Mouse (Mus musculus) CH12.LX (cell line): ENCODE measurements around the gene E030018B13Rik. TPM values are rescaled to one million over a fixed set of nuclear protein-coding genes. Genes with fewer than 3 reads are reported as not detected.

Experiments
- DNase-seq: peaks from one replicate; pipeline ENCODE4 v3.0.0-alpha.2; 2013; ENCODE audit errors: extremely low read depth
- H3K27ac ChIP-seq: 2 replicates; pipeline ENCODE4 v1.5.1; 2012; ENCODE audit warnings: low read depth, mild to moderate bottlenecking, control low read depth, moderate library complexity; ENCODE audit not compliant: insufficient read depth
- H3K27me3 ChIP-seq: replicated peaks from 2 replicates; pipeline ENCODE3; 2012; ENCODE audit warnings: inconsistent platforms
- H3K36me3 ChIP-seq, 2 experiments: replicated peaks in 1 of 2; 2 replicates each; pipeline versions ENCODE3 to v1.6.1; 2012; ENCODE audit warnings: inconsistent platforms in 1 of 2, low read length in 1 of 2, mild to moderate bottlenecking in 1 of 2, mixed read lengths in 1 of 2, moderate library complexity in 1 of 2; ENCODE audit not compliant: control insufficient read depth in 1 of 2, insufficient read depth in 1 of 2
- H3K4me1 ChIP-seq, 2 experiments: 2 replicates each; pipeline ENCODE4 v1.6.1; 2012; ENCODE audit warnings: inconsistent platforms in 1 of 2, moderate library complexity in 1 of 2; ENCODE audit not compliant: insufficient read depth in 2 of 2, control insufficient read depth in 1 of 2
- H3K4me2 ChIP-seq: 2 replicates; pipeline ENCODE4 v1.6.1; 2012; ENCODE audit warnings: low read depth, mild to moderate bottlenecking, control low read depth; ENCODE audit not compliant: poor library complexity, insufficient read depth, severe bottlenecking
- H3K4me3 ChIP-seq, 3 experiments: fragments of 150-350 bp in 1 of 3; sonication (generic) in 1 of 3; replicated peaks in 1 of 3; 2 replicates each; pipeline versions ENCODE3 to v1.5.1; 2011 to 2012; ENCODE audit warnings: low read depth in 2 of 3, low read length in 2 of 3, mild to moderate bottlenecking in 2 of 3, moderate library complexity in 2 of 3, control low read depth in 1 of 3, improper control_type of control experiment in 1 of 3, inconsistent platforms in 1 of 3, mixed read lengths in 1 of 3; ENCODE audit not compliant: poor library complexity in 1 of 3
- H3K79me2 ChIP-seq: replicated peaks from 2 replicates; pipeline ENCODE4 v1.6.1; 2012; ENCODE audit warnings: mild to moderate bottlenecking, moderate library complexity; ENCODE audit not compliant: control insufficient read depth, poor library complexity, insufficient read depth, severe bottlenecking; ENCODE audit errors: extremely low read depth
- H3K9ac ChIP-seq: 2 replicates; pipeline ENCODE4 v1.6.1; 2012; ENCODE audit warnings: low read depth, mild to moderate bottlenecking, control low read depth, moderate library complexity; ENCODE audit not compliant: insufficient read depth
- H3K9me3 ChIP-seq: replicated peaks from 2 replicates; pipeline ENCODE3; 2012; ENCODE audit warnings: low read length, inconsistent platforms, mixed read lengths
- BHLHE40 ChIP-seq: IDR thresholded peaks from 2 replicates; pipeline ENCODE4 v1.6.1; 2011; ENCODE audit warnings: mild to moderate bottlenecking, low read depth, low read length, improper control_type of control experiment
- CHD1 ChIP-seq: IDR thresholded peaks from 2 replicates; pipeline ENCODE4 v1.6.1; 2012; ENCODE audit warnings: low read depth, low read length, improper control_type of control experiment, inconsistent platforms
- CHD2 ChIP-seq: IDR thresholded peaks from 2 replicates; pipeline ENCODE4 v1.6.1; 2011; ENCODE audit warnings: low read length, improper control_type of control experiment
- CTCF ChIP-seq, 2 experiments: IDR thresholded peaks in 1 of 2; conservative IDR thresholded peaks in 1 of 2; 2 replicates each; pipeline ENCODE4 v1.5.1; 2011 to 2012; ENCODE audit warnings: low read depth in 2 of 2, low read length in 2 of 2, improper control_type of control experiment in 1 of 2, inconsistent platforms in 1 of 2, mild to moderate bottlenecking in 1 of 2, moderate library complexity in 1 of 2
- EP300 ChIP-seq: IDR thresholded peaks from 2 replicates; pipeline ENCODE4 v1.6.1; 2011; ENCODE audit warnings: low read length, improper control_type of control experiment
- ETS1 ChIP-seq: conservative IDR thresholded peaks from 2 replicates; pipeline ENCODE4 v1.6.1; 2012; ENCODE audit warnings: low read depth, mild to moderate bottlenecking, inconsistent platforms, low read length, improper control_type of control experiment, moderate library complexity
- IRF4 ChIP-seq: IDR thresholded peaks from 2 replicates; pipeline ENCODE4 v1.6.1; 2014; ENCODE audit warnings: low read depth, mild to moderate bottlenecking, inconsistent platforms, low read length, improper control_type of control experiment
- MAX ChIP-seq: IDR thresholded peaks from 2 replicates; pipeline ENCODE4 v1.6.1; 2011; ENCODE audit warnings: low read length, improper control_type of control experiment
- MEF2A ChIP-seq: IDR thresholded peaks from 2 replicates; pipeline ENCODE4 v1.6.1; 2014; ENCODE audit warnings: low read depth, mild to moderate bottlenecking, inconsistent platforms, low read length, improper control_type of control experiment, borderline replicate concordance
- NELFE ChIP-seq: IDR thresholded peaks from 2 replicates; pipeline ENCODE4 v1.6.1; 2011; ENCODE audit warnings: low read depth, low read length, improper control_type of control experiment
- POLR2A ChIP-seq: IDR thresholded peaks from 2 replicates; pipeline ENCODE4 v1.6.1; 2011; ENCODE audit warnings: low read depth, mild to moderate bottlenecking, improper control_type of control experiment, low read length
- RAD21 ChIP-seq: IDR thresholded peaks from 2 replicates; pipeline ENCODE4 v1.6.1; 2011; ENCODE audit warnings: low read depth, mild to moderate bottlenecking, low read length, improper control_type of control experiment, moderate library complexity
- SMC3 ChIP-seq: IDR thresholded peaks from 2 replicates; pipeline ENCODE4 v1.6.1; 2011; ENCODE audit warnings: low read depth, low read length, improper control_type of control experiment
- TCF12 ChIP-seq: IDR thresholded peaks from 2 replicates; pipeline ENCODE4 v1.6.1; 2014; ENCODE audit warnings: low read depth, mild to moderate bottlenecking, inconsistent platforms, low read length, improper control_type of control experiment
- USF1 ChIP-seq: IDR thresholded peaks from 2 replicates; pipeline ENCODE4 v1.6.1; 2014; ENCODE audit warnings: low read depth, mild to moderate bottlenecking, inconsistent platforms, low read length, improper control_type of control experiment
- dilution Hi-C: fragments of 300-500 bp; cut with MboI; formaldehyde crosslinking; loops from 2 replicates; pipeline ENCODE4 v1.14.3; 2020; ENCODE audit warnings: low sequenced_read_pairs; ENCODE audit not compliant: extremely low pct_unique_long_range_greater_than_20kb, extremely low pct_ligation_motif_present
- in situ Hi-C: fragments of 300-500 bp; cut with MboI; formaldehyde crosslinking; loops from 3 replicates; pipeline ENCODE4 v1.14.3; 2019; ENCODE audit warnings: low sequenced_read_pairs, low pct_ligation_motif_present, low pct_unique_long_range_greater_than_20kb, mixed read lengths
- polyA plus RNA-seq: library from polyadenylated mRNA; unstranded; fragments of >175 nt; gene quantifications from 2 replicates; pipeline ENCODE4 v1.2.1, GENCODE M21; 2012; ENCODE audit warnings: low read depth; ENCODE audit not compliant: insufficient read length
- total RNA-seq, 2 experiments: library from RNA; depleted of rRNA; stranded (reverse); fragments of 300-350 nt in 1 of 2; fragments of >200 nt in 1 of 2; gene quantifications; 2 replicates each; pipeline ENCODE4 v1.2.3; 2012 to 2014

The E030018B13Rik gene
- total and polyA plus RNA-seq, 3 experiments = not detected

DNA sequence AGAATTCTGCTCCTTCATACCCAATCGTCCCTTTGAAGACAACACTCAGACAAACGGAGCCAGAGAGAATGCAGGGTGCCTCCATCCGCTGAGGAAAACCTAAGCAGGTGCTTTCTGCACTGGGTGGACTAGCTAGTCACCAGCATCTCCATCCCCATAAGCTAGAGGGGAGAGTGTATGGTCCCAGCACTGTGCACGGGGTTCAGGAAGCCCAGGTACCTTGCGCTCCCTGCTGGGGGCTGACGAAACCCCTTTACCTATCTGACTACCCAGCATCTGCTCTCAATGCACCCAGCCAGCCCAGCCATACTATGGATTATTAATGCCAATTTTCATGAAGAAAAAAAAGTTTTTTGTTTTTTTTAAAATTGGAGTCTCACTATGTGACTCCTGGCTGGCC is 47.5 kb downstream of the E030018B13Rik start:
- no peak overlapping the region for H3K4me3 ChIP-seq
- dilution Hi-C loops (no loop called here), in situ Hi-C loops (loop anchor here (25.0 kb wide), 1 partner anchor 202 kb away; no protein-coding TSS in a partner anchor)
- no peak for DNase-seq
- H3K4me2 ChIP-seq = no peak overlapping the region
- no peak overlapping the region for H3K27ac ChIP-seq
- TF ChIP-seq CTCF (conservative IDR thresholded peaks at IDR 0.05 in 1 of 2, IDR thresholded peaks at IDR 0.05 in 1 of 2; ENCODE audit: low read depth in 2 of 2, low read length in 2 of 2) = peak in 1 of 2 experiments; percentile 17; a peak in 1 of 4 replicates
- no peak for TF ChIP-seq CHD1
- TF ChIP-seq RAD21 = peak; percentile 6
- TF ChIP-seq SMC3 = peak; percentile 10; the same call in 1 of the 2 replicates
- TF ChIP-seq, all 38 proteins: peak for 3
- Histone ChIP-seq H3K4me1 (peaks cover 13 to 16% of the 10 kb centered on the region in 2 experiments), H3K36me3 (no peaks in the 10 kb centered on the region), H3K27me3 (no peaks in the 10 kb centered on the region), H3K9me3 (peaks cover 4% of the 10 kb centered on the region), H3K9ac (no peak overlapping the region), H3K79me2 (no peaks in the 10 kb centered on the region)

DNA sequence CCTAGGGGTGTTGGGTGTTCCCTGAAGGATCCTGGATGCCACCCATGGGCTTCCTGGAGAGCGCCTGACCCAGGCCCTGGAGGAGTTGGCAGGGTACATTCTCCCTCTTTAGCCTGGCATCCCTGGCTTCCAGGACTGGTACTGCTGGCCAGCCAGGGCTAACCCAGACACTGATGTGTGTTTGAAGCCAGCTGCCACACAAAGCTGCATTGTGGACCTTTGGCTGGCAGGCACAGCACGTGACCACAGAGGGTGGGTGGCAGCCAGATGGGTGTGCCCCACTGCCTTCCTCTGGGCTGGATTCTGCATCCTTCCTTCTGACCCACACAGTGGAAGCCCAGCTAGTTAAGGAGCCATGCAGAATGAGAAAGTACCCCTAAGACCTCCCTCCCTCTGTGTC is 48.5 kb downstream of the E030018B13Rik start:
- H3K36me3 ChIP-seq = no peaks in the 10 kb centered on the region
- peaks cover 4% of the 10 kb centered on the region for H3K9me3 ChIP-seq
- H3K27ac ChIP-seq = peak overlapping the region; percentile 33; the same call in 1 of the 2 replicates
- no peak for TF ChIP-seq POLR2A
- TF ChIP-seq IRF4 = no peak
- peak; percentile 45; the same call in 1 of the 2 replicates for TF ChIP-seq USF1
- peak; percentile 49; the same call in 1 of the 2 replicates for TF ChIP-seq BHLHE40
- TF ChIP-seq RAD21 = no peak
- H3K79me2 ChIP-seq = no peaks in the 10 kb centered on the region
- dilution Hi-C loops (no loop called here), in situ Hi-C loops (loop anchor here (25.0 kb wide), 1 partner anchor 203 kb away; no protein-coding TSS in a partner anchor)
- H3K4me3 ChIP-seq = no peak overlapping the region
- no peak overlapping the region for H3K4me2 ChIP-seq
- H3K4me1 ChIP-seq = peaks cover 13 to 16% of the 10 kb centered on the region in 2 experiments
- no peak overlapping the region for H3K9ac ChIP-seq
- DNase-seq = no peak
- peaks cover 4% of the 10 kb centered on the region for H3K27me3 ChIP-seq

DNA sequence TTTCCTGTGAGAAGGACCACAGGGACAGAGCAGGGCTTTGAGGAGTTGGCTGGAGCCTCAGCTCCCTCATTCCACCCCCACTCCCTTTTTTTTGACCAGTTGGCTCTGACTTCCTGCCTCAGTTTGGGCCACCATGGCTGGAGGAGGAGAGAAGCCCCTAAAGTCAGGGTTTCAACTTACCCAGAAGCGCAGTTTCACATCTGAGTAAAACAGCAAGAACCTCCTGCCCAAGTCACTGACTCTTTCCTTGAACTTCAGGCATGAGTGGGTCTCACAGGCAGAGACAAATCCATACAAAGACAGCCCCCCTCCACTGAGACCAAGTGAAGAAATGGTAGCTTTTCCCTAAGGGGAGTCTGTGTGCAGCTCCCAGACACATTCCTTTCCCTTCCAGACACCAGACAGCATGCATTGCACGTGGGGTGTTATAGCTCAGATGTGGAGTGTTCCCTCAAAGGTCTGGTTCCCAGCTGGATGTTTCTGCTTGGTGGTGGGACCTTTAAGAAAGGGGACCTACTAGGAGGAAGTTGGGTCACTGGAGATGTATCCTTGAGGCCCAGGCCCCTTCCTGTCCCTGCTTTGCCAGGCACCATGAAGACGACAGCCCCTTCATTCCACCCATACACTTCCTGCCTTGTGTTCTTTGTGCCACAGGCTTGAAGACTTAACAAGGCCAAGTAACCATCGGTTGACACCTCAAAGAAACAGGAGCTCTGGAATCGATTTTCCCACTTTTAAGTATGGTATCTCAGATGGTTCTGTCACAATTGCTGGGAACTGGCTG is 49.2 kb downstream of the E030018B13Rik start:
- Histone ChIP-seq H3K9me3 (no peaks in the 10 kb centered on the region), H3K4me3 (no peak overlapping the region), H3K4me1 (peaks cover 13 to 23% of the 10 kb centered on the region in 2 experiments), H3K9ac (no peak overlapping the region), H3K27ac (no peak overlapping the region), H3K27me3 (peaks cover 4% of the 10 kb centered on the region), H3K36me3 (no peaks in the 10 kb centered on the region), H3K79me2 (no peaks in the 10 kb centered on the region), H3K4me2 (no peak overlapping the region)
- TF ChIP-seq IRF4 (peak; percentile 76), NELFE (no peak; the same call in 1 of the 2 replicates), CHD2 (peak; percentile 31; the same call in 1 of the 2 replicates), TCF12 (no peak; the same call in 1 of the 2 replicates), MEF2A (0 out of 2 replicates have a peak, but pooled peaks have one; percentile 30), EP300 (peak; percentile 45; the same call in 1 of the 2 replicates), ETS1 (0 out of 2 replicates have a peak, but pooled peaks have one; percentile 17), MAX (peak; percentile 59; the same call in 1 of the 2 replicates), SMC3 (no peak)
- peak; percentile 31 for DNase-seq
- in situ Hi-C loops = loop anchor here (25.0 kb wide), 1 partner anchor 204 kb away; no protein-coding TSS in a partner anchor
- dilution Hi-C loops = no loop called here
